In the genomic region with DNA sequence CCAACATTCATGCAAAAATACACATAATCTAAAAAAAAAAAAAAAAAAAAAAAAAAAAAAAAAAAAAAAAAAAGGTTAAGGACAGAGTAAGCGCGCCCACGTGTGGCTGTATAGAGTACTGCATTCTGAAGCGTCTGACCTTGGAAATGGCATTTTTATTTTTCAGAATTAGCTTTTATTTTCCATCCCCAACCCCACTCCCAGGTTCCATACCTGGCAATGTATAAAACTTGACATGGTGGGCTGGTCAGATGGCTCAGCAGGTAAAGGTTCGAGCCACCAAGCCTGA, we compare ENCODE assay signal across 9 mouse cellular contexts. TPM values are rescaled to one million over a fixed set of nuclear protein-coding genes. Genes with fewer than 3 reads are reported as not detected.
DNase-seq lines count a peak whose midpoint lies in the region; ATAC-seq and TF ChIP-seq lines count a peak whose summit lies in the region.
"Had no signal": no experiment of that assay in that cellular context is flagged by ENCODE, and none has a peak within 500 bp of the region (broad histone marks: within the 10 kb centered on the region; RNA-seq: fewer than 3 reads in every experiment).

No protein-coding gene starts in this region.

- H3K27me3 ChIP-seq in heart, embryonic 11.5 days (ENCODE audit: control insufficient read depth, insufficient read depth, low read length) = no peaks in the 10 kb centered on the region
- H3K27me3 ChIP-seq in midbrain, postnatal 0 days (ENCODE audit: insufficient read depth, low read length) = no peaks in the 10 kb centered on the region
- H3K27me3 ChIP-seq in midbrain, embryonic 13.5 days = 0 out of 2 replicates have a peak, but pooled peaks cover 6% of the 10 kb centered on the region
- H3K27me3 ChIP-seq: neural tube, embryonic 12.5 days had no signal

- no peak overlapping the region for H3K27ac ChIP-seq in heart, embryonic 11.5 days (ENCODE audit: low read depth, low read length)
- no peak overlapping the region for H3K27ac ChIP-seq in midbrain, postnatal 0 days (ENCODE audit: low read depth, low read length)
- H3K27ac ChIP-seq in midbrain, embryonic 13.5 days = no peak overlapping the region

- H3K4me3 ChIP-seq in heart, embryonic 11.5 days (ENCODE audit: low read depth, low read length) = no peak overlapping the region
- H3K4me3 ChIP-seq in midbrain, postnatal 0 days (ENCODE audit: low read depth, low read length) = no peak overlapping the region
- no peak overlapping the region for H3K4me3 ChIP-seq in midbrain, embryonic 13.5 days (replicated peaks)

- H3K4me2 ChIP-seq in heart, embryonic 11.5 days = no peak overlapping the region
- H3K4me2 ChIP-seq in midbrain, postnatal 0 days (ENCODE audit: low read depth, low read length, poor library complexity, severe bottlenecking) = no peak overlapping the region
- H3K4me2 ChIP-seq in midbrain, embryonic 13.5 days (replicated peaks) = no peak overlapping the region

- peak; percentile 35 to 43 for DNase-seq in heart, postnatal 14 days
- peak; percentile 71 for DNase-seq in midbrain, postnatal 0 days (ENCODE audit: low spot score)
- DNase-seq in adipocyte (ENCODE audit: low spot score) = peak; percentile 48
- peak; percentile 14 for DNase-seq in embryo, embryonic 9.5 days (ENCODE audit: extremely low spot score)

- ATAC-seq in heart, embryonic 11.5 days (replicated peaks; ENCODE audit: insufficient number of reproducible peaks, low FRiP score, low TSS enrichment) = no peak
- ATAC-seq in midbrain, postnatal 0 days (ENCODE audit: low FRiP score) = no peak
- no peak for ATAC-seq in midbrain, embryonic 13.5 days
- ATAC-seq in megakaryocyte progenitor cell, adult 5-6 weeks (replicated peaks; ENCODE audit: poor library complexity) = peak; percentile 67
- no peak for ATAC-seq in activated CD4-positive, CD25-positive, alpha-beta regulatory T cell, adult 4 months

- no peaks in the 10 kb centered on the region for H3K9me3 ChIP-seq in heart, embryonic 11.5 days (replicated peaks; ENCODE audit: control insufficient read depth, low read length)
- no peaks in the 10 kb centered on the region for H3K9me3 ChIP-seq in midbrain, postnatal 0 days (ENCODE audit: low read length)
- no peaks in the 10 kb centered on the region for H3K9me3 ChIP-seq in midbrain, embryonic 13.5 days
- H3K9me3 ChIP-seq: neural tube, embryonic 12.5 days had no signal

- no peaks in the 10 kb centered on the region for H3K36me3 ChIP-seq in heart, embryonic 11.5 days (ENCODE audit: control insufficient read depth, insufficient read depth, low read length)
- H3K36me3 ChIP-seq in midbrain, postnatal 0 days (ENCODE audit: insufficient read depth, low read length) = no peaks in the 10 kb centered on the region
- H3K36me3 ChIP-seq in midbrain, embryonic 13.5 days = no peaks in the 10 kb centered on the region
- H3K36me3 ChIP-seq: neural tube, embryonic 12.5 days had no signal

- no peak overlapping the region for H3K9ac ChIP-seq in heart, embryonic 11.5 days (ENCODE audit: low read depth, low read length)
- H3K9ac ChIP-seq in midbrain, postnatal 0 days (replicated peaks; ENCODE audit: low read length, poor library complexity, severe bottlenecking) = no peak overlapping the region
- no peak overlapping the region for H3K9ac ChIP-seq in midbrain, embryonic 13.5 days (replicated peaks)
- H3K9ac ChIP-seq: neural tube, embryonic 12.5 days had no signal

- WGBS in heart, embryonic 11.5 days (ENCODE audit: insufficient replicate concordance) = under 1% methylated on average over 5 of the region's 5 CpGs
- WGBS in midbrain, postnatal 0 days = 4% methylated on average over 5 of the region's 5 CpGs
- WGBS in midbrain, embryonic 13.5 days = 2% methylated on average over 5 of the region's 5 CpGs

- H3K4me1 ChIP-seq in heart, embryonic 11.5 days (ENCODE audit: control insufficient read depth, insufficient read depth, low read length) = no peaks in the 10 kb centered on the region
- no peaks in the 10 kb centered on the region; the same call in 1 of the 2 replicates for H3K4me1 ChIP-seq in midbrain, postnatal 0 days (ENCODE audit: insufficient read depth, low read length)
- peaks cover 18% of the 10 kb centered on the region for H3K4me1 ChIP-seq in midbrain, embryonic 13.5 days (replicated peaks)

- TF ChIP-seq CTCF in midbrain, postnatal 0 days (IDR thresholded peaks at IDR 0.05) = peak; percentile 80

- intact Hi-C loops in heart, postnatal 14 days (cut with DNase I) = loop anchor here (1.0 to 5.0 kb wide), 3 partner anchors 55 to 354 kb away; no protein-coding TSS in a partner anchor

RNA-seq across cellular contexts. Expression of a gene that starts 13.6 kb away (rescaled TPM):
- total RNA-seq in heart, postnatal 14 days (2021) = not detected
- not detected in 2 replicates for polyA plus RNA-seq in heart, embryonic 11.5 days (2014; fragmentation: Nextera tagmentation; extraction: Ambion mirVana)
- total RNA-seq in midbrain, postnatal 0 days (2014; rRNA removed) = not detected in 2 replicates
- not detected in 2 replicates for polyA plus RNA-seq in midbrain, postnatal 0 days (2015; fragmentation: Nextera tagmentation; extraction: Ambion mirVana)
- not detected in 2 replicates for polyA plus RNA-seq in midbrain, embryonic 13.5 days (2015; fragmentation: Nextera tagmentation; extraction: Ambion mirVana)
- not detected in 2 replicates for total RNA-seq in megakaryocyte progenitor cell, adult 5-6 weeks (2015)
- not detected in 2 replicates for total RNA-seq in megakaryocyte progenitor cell, adult 5-6 weeks (2017)
- polyA plus RNA-seq in activated CD4-positive, CD25-positive, alpha-beta regulatory T cell, adult 4 months (2017; shearing (Covaris generic)) = not detected
- polyA plus RNA-seq: neural tube, embryonic 12.5 days had no signal

RNA-seq across cellular contexts. Expression of a gene that starts 31.1 kb away (rescaled TPM):
- total RNA-seq in heart, postnatal 14 days (2021) = under 1 TPM; 0.12 to 0.24 TPM
- 0.23 TPM in 1 of 2 replicates, not detected in the other for polyA plus RNA-seq in heart, embryonic 11.5 days (2014; fragmentation: Nextera tagmentation; extraction: Ambion mirVana)
- 0.33 and 2.3 TPM in 2 replicates for total RNA-seq in midbrain, postnatal 0 days (2014; rRNA removed)
- polyA plus RNA-seq in midbrain, postnatal 0 days (2015; fragmentation: Nextera tagmentation; extraction: Ambion mirVana) = 0.64 and 0.67 TPM in 2 replicates
- 0.19 and 0.28 TPM in 2 replicates for polyA plus RNA-seq in midbrain, embryonic 13.5 days (2015; fragmentation: Nextera tagmentation; extraction: Ambion mirVana)
- total RNA-seq in megakaryocyte progenitor cell, adult 5-6 weeks (2015) = not detected in 2 replicates
- total RNA-seq in megakaryocyte progenitor cell, adult 5-6 weeks (2017) = not detected in 2 replicates
- polyA plus RNA-seq in activated CD4-positive, CD25-positive, alpha-beta regulatory T cell, adult 4 months (2017; shearing (Covaris generic)) = not detected

RNA-seq across cellular contexts. Expression of a gene that starts 31.6 kb away (rescaled TPM):
- 10 to 100 TPM in 1 of 2 experiments, 1 to 10 TPM in 1; 9.6 to 10.6 TPM for total RNA-seq in heart, postnatal 14 days (2021)
- 13.6 and 13.7 TPM in 2 replicates for polyA plus RNA-seq in heart, embryonic 11.5 days (2014; fragmentation: Nextera tagmentation; extraction: Ambion mirVana)
- total RNA-seq in midbrain, postnatal 0 days (2014; rRNA removed) = 34.9 and 39.0 TPM in 2 replicates
- 16.1 and 17.0 TPM in 2 replicates for polyA plus RNA-seq in midbrain, postnatal 0 days (2015; fragmentation: Nextera tagmentation; extraction: Ambion mirVana)
- polyA plus RNA-seq in midbrain, embryonic 13.5 days (2015; fragmentation: Nextera tagmentation; extraction: Ambion mirVana) = 26.0 and 27.5 TPM in 2 replicates
- 7.5 and 10.1 TPM in 2 replicates for total RNA-seq in megakaryocyte progenitor cell, adult 5-6 weeks (2015)
- 7.7 and 10.2 TPM in 2 replicates for total RNA-seq in megakaryocyte progenitor cell, adult 5-6 weeks (2017)
- polyA plus RNA-seq in activated CD4-positive, CD25-positive, alpha-beta regulatory T cell, adult 4 months (2017; shearing (Covaris generic)) = 10 to 100 TPM; 35.9 to 37.4 TPM

Comparison
In these comparisons a context has a peak if more than half of its experiments do, and no peak if none do; other contexts are left out.
1. DNase-seq: peak in every context shown above with its lines; median percentile 71 in midbrain, postnatal 0 days; 48 in adipocyte; 39 in heart, postnatal 14 days; 14 in embryo, embryonic 9.5 days.